Mouse (Mus musculus) left cerebral cortex, postnatal 25 days (tissue): ENCODE measurements at regions not wholly inside any gene's neighbourhood (a gene's known extent, or its start where the extent isn't known, plus 50 kb on each side); places are given as distances from the start of the nearest gene placed in this dataset.

Source experiments
- DNase-seq, 2 experiments: peaks; one replicate each; pipeline ENCODE4 v3.0.0; 2022; ENCODE audit warnings: low spot score in 2 of 2, mixed read lengths in 1 of 2
- intact Hi-C: fragments of 180-260 bp; cut with DNase I; formaldehyde crosslinking; loops from one replicate; pipeline ENCODE4 v1.15.1; 2025

DNA sequence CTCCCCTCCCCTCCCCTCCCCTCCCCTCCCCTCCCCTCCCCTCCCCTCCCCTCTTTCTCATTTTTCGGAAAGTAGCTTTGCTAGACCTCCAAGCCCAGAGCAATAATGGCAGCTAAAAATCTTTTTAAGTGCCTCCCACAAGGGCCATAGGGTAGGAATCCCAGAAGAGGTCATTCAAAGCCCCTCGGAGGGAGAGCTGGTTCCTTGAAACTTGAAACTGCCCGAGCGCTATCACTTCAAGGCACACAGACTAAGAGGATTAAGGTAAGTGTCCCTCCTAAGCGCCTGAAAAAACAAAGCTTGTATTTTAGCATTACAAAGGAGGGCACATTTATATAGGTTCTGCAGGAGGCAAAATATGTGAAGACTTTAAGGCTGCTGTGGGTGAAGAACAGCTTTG lies 141.2 kb upstream of the Irx5 start:
- intact Hi-C loops, result no loop called here
- DNase-seq, result no peak

DNA sequence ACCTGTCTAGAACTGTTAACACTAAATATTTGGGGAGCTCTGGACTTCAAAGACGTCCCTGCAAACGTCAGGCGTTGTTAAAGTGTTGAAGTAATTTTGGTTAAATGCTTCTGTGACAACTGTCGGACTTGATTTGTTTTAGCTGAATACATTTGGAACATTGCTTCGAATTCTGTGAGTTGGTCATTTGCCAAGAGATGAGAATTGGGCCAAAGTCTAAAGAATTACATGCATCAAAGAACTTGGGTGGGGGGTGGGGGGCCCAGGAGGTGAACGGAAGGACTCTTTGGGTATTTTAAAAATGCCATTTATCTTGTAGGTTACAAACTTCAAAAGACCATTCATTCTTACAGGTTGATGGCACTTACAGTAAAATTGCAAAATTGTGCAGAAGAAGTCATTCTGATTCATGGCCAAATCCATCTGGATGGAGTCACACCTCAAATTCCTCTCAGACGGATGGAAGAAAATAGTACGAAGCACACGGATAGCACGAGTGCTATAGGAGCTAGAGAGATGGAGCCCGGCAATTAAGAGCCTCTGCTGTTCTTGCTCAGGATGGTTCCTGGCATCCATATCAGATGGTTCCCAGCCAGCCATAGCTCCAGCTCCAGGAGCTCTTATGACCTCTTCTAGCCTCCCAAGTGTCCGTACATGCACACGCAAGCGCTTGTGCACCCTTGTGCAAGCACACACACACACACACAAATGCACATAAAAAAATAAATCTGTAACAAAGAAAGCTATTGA lies 144.5 kb upstream of the Irx5 start:
- intact Hi-C loops, result no loop called here
- no peak for DNase-seq

DNA sequence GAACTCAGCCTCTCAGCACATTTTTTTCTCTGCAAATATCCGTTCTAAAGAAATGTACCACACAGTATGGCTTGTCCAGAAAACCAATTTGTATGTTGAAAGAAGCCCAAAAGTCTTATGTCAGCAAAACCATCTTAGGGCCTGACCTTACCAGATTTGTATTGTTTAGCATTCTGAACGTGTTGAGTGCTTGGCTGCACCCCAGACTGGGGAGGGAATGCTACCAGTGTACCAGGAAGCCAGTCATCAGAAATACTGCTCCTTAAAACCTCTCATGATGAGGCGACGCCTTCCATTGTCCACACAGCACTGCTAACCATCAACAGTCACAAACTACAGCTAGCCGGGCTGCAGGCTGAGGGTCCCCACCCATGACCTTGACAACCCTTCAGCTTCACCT lies 148.3 kb upstream of the Irx5 start:
- intact Hi-C loops, result loop anchor here (5.0 kb wide), 1 partner anchor 677 kb away; no protein-coding TSS in a partner anchor
- no peak for DNase-seq

DNA sequence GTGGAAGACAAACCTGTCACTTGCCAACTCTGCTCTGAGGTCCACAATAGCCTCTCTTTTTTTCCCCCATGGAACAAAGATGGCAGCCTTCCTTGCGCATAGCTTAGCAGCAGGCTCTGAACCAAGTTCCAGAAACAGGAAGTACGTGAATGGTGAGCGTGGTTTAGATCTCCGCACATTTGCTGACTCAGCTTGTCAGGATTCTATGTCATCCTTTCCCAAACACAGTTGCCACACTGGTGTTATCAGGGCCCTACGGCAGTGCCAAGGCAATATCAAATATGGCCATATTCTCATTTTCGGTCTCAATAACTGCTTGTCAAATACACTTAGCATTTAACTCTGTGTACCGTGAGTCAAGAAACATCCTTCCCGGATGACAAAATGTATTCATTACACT lies 161.8 kb upstream of the Irx5 start:
- no peak for DNase-seq
- intact Hi-C loops, result no loop called here

DNA sequence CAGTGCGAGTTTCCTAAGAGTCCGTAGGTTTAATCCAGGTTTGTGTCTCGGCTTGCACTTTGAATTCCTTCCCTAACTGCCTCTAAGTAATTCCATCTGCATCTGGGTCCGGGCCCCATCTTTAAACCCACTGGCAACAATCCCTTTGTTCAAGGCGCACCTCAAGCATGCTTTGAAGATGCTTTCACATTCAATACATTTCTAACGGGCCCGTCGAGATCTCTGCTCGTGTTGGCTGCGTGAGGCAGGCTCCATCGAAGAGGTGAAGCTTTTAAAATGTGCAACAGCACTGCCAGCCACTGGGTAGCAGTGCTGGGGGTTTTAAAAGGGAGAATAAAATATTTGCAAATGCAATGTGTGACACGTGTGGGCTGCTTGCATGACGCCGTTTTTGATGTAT lies 163.4 kb upstream of the Irx5 start:
- DNase-seq, result no peak
- intact Hi-C loops, result no loop called here

DNA sequence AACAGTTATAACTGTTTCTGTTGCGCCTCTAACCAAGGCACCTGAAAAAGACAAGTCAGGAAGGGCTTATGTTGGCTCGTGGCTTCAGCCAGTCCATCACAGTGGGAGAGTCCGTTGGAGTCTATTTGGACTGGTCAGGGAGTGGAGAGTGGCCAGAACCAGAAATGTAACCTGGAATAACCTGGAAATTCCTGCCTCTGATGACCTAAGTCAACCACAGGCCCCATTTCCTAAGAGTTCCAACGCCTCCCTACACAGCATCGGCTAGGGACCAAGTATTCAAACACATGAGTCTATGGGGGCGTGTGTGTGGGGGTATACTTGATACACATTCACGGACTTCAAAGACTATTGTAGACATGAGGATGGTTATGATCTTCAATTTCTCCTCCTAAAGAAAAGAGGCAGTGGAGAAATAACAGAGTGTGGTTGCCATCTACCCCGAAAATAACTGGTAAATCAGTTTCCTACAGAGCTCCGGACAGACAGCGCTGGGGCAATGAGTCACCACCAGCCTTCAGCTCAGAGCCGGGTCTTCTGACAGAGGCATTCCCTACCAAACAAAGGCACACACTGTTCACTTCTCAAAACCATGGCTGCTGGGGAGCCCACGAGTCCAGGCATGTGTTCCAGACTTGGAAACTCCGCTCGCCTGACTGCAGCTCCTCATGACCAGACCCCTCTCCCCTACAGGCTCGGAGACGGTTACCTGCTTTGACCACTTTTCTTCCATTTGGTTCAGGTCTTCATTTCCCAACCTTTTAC lies 167.0 kb upstream of the Irx5 start:
- peak in 1 of 2 experiments; percentile 4 for DNase-seq
- intact Hi-C loops, result no loop called here

DNA sequence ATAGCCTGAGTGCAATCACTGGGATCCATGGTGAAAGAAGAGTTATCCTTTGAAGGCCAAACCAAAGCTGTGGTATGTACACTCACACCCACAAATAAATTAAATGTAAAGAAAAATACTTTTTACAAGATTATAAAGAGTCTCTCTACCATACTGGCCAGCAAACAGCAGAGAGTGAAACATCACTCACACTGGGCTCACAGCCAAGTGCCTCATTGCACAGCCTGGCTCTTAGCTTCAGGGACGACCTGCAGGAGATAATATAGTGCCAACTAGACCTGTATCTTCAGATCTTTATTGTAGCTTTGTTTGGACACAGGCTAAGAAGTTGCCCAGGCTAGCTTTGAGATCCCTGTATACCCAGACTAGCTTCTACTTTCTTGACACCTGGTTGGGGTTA lies 174.1 kb upstream of the Irx5 start:
- intact Hi-C loops, result no loop called here
- DNase-seq, result no peak

DNA sequence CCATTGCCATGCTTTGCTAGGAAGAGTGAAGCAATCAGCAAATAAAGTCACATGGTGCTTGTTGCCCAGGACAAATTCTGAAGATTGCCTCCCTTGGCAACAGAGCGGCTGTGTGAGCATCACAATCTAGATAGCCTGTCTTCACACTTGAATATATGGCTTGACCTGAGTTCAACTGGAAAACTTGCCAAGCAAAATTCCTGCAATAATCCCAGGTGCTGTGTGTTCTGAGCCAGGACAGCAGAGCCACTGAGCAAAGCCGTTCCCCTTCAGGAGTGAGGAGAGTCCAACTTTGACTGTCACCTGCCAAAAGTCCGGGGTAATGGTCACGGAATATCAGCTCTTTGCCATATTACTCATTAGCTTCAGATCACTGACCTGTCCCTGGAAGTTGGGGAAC lies 176.8 kb upstream of the Irx5 start:
- intact Hi-C loops, result no loop called here

DNA sequence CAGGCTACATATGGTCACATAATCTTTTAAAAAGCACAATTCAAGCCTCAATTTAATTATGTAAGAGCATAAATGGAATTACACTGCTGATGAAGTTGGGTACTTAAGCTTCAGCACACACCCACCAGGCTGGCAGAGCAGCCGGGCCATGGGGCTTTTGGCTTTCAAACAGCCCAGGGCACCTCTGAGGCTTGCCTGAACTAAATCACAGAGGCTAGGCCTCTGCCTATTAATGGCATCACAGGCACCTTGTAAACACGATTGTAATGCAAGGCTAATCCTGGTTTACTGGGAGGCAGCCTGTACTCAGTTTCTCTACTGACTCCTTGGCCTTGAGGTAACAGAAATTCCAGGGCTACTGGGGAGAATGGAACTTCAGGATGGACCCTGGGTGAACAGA lies 178.1 kb upstream of the Irx5 start:
- DNase-seq, result no peak
- intact Hi-C loops, result no loop called here

More for the DNA sequence above, 176.8 kb upstream of the Irx5 start:
- no peak for DNase-seq

DNA sequence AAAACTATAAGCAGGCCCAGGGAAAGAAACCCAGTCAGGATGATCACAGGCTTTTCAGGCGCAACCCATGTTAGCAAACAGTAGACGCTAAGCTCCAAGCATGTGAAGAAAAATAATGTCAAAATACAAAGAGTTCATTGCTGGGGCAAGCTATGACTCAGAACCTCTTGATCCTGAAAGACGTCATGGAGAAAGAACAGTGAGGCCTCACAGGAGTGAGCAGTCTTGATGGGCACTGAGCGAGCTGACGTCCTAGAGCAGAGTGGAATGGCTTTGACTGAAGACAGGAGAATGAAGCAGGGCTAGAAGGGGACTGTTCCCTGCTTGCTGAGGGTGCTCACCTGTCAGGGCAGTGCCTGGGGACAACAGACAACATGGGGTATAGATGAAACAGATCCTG lies 181.3 kb upstream of the Irx5 start:
- DNase-seq, result no peak
- intact Hi-C loops, result no loop called here

DNA sequence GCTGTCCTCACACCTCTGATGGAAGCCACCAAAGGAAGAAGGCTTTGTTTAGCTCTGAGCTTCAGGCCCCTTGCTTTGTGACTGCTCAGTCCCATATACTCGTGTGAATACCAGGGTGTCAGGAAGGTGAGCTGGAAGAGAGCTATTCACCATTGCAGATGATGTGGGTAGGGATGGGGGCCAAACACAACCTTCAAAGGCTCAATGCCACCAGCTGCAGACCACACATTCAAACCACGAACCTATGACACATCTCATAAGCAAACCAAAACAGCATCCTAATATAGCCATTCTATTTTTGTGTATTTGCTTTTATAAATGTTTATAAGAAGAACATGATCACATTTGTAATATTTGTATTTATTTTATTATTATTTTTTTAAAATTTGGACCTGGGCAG lies 183.3 kb upstream of the Irx5 start:
- intact Hi-C loops, result no loop called here
- no peak for DNase-seq

DNA sequence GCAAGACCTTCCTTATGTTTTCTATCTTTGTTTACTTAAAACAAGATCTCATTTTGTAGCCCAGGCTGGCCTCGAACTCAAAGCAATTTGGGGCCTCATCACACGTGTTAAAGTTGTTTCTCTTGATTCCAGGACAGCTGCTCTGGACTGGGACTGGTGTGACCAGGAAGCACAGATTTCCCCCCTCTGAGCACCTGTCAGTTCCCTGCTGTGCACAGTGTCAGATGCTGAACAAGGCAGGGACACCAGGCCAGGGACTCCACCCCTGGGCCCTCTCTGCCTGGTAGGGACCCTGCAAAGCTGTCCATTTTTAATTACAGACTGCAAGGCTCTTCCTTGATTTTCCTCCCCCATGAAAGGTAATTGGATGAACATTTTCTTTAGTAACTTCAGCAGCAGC lies 185.8 kb upstream of the Irx5 start:
- intact Hi-C loops, result no loop called here
- no peak for DNase-seq

DNA sequence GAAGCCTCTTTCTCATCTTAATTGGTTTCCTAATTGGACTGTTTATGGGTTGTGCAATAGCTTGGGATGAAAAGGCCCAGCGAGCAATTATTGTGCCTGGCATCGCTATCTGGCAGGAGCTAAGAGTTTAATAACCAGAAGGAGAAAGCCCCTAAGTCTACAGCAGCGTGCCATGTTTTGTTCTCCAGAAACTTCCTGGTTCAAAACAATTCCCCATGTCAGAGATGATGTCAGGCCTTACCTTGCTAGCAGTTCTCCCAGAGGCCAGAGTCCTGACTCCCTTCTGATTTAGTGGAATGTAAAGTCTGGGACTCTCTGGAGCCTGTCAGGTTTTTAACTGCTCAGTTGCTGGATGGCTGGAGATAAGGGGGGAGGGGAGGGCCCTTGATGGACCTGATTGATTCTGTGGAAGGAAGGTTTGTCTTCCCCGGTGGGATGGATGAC lies 190.1 kb upstream of the Irx5 start:
- DNase-seq, result no peak
- intact Hi-C loops, result no loop called here

DNA sequence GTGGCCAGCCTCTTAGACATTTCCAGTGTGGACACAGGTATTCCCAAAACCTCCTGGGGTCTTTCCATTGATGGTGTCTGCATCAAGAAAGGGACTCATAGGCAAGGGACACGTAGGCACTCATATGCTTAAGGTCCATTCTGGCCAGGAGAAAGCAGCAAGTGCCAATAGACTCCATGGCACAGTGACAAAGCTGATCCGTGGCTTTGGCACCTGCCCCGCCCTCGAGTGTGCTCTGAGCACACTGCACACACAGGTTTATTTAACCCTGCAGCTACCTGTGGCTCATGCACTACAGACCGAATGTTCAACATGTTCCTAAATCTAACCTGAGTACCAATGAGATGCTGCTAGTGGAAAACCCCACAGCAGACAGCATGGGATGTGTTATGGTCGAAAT lies 192.1 kb upstream of the Irx5 start:
- DNase-seq, result no peak
- intact Hi-C loops, result no loop called here

DNA sequence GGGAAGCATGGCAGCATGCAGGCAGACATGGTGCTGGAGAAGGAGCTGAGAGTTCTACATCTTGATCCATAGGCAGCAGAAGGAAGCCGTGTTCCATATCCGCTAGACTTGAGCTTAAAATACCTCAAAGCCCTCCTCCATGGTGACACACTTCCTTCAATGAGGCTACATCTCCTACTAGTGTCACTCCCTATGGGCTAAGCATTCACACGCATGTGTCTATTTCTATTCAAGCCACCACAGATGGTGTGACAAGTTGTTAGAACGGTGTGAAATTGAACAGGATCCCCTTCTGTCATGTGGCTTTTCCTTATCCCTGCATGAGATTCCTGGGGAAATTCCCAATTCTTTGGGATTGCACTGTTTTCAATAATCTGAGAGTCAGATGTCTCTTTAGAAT lies 192.9 kb upstream of the Irx5 start:
- intact Hi-C loops, result no loop called here
- DNase-seq, result peak; percentile 5 to 77

DNA sequence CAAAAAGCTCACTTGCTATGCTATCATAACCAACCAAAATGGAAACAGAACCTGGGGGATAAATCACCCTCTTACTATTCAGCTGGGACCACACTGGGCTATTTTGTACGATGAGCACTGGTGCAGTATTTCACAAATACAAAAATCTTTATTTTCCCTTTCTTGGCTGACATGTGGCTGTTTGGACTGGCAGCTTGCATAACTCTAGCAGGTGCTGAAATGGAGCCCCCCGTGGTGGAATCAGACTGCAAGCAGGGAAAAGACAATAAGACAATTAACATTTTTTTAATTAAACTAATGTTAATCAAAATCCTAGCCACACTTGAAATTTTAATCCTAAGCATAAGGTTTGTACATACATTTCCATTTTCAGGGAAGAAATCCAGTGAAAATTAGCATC lies 196.4 kb upstream of the Irx5 start:
- DNase-seq, result no peak
- intact Hi-C loops, result no loop called here

DNA sequence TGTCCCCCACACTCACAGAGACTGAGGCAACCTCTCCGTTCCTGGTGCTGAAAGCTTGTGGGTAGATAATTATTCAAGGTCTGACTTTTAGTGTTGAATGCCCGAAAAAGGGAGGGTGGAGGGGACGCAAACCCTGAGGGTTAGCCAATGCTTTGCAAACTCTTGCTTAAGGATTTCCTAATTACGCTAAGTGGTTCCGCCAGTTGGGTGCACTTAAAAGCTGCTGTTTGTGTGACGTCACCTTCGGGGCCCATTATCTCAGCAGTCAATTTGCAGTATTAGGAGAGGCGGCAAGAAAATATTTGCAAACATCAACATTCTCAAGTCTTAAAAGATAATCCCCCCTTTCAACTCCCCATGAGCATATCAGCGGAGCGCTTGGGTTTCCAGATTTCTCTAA lies 199.2 kb upstream of the Irx5 start:
- DNase-seq, result no peak
- intact Hi-C loops, result no loop called here

DNA sequence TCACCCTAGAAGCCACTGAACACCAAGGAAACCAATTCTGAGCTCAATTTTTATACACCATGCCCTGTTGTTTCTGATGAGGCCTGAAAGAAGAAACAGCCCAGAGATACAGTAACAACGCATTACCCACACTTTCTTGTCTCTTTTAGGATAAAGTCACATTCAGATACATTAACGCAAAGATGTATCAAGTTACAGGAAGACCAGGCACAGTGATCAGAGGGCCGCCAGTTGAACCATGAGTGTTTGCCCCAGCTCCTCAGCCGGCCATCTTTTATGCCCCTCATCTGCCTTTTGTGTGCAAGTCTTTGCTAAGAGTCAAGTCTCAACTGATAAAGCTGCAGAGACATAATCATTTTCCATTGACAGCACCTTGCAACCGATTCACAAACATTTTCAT lies 204.9 kb upstream of the Irx5 start:
- intact Hi-C loops, result no loop called here
- no peak for DNase-seq

DNA sequence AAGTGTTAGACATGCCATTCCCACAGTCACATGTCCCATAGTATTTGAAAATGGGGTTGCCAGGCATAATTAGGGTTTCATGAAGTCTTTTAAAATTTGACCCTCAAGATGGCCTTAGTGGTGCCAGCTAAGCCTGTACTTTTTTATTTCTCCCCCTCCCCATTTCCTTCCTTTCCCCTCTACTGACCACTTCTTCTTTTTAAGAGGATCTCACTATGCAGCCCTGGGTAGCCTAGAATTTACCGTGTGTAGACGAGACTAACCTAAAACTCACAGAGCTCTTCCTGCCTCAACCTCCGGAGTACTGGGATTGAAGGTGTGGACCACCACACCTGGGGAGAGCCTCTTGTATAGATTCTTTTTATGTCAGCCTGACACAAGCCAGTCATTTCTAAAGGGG lies 209.8 kb upstream of the Irx5 start:
- DNase-seq, result no peak
- intact Hi-C loops, result no loop called here

DNA sequence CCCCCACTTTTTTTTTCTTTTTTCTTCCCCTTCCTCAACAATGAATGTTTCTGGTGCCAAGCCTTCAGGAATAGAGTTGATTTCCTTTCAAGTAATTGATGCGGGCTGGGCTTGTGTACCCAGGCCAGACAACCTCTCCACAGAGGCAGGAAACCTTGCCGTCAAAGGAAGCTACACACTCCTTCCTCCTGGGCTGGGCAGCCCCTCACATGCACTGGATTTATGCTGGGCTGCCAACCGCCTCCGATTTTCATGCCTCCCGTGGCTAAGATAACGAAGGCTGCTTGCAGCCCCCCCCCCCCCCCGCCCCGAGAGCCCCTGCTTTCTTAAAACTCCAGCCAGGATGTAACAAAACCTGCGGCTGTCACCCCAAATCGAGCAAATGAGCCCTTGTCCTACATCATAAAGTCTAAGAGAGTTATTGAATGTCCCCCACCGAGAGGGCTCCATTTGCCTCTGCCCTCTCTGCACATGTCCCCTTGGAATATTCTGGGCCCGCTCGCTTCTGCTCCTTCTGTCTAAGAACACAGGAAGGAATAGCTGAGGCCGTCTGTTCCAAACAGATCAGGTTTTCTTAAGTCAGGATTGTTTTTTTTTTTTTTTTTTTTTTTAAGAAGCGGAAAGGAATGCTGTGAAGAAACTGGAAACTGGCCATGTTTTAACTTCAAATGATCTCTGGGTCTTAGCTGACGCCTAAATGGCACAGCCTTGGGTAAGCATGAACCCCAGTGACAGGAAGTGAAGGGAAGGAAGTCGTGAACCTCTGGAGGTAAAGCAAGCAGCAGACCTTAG lies 220.1 kb upstream of the Irx5 start:
- intact Hi-C loops, result no loop called here
- DNase-seq, result no peak

DNA sequence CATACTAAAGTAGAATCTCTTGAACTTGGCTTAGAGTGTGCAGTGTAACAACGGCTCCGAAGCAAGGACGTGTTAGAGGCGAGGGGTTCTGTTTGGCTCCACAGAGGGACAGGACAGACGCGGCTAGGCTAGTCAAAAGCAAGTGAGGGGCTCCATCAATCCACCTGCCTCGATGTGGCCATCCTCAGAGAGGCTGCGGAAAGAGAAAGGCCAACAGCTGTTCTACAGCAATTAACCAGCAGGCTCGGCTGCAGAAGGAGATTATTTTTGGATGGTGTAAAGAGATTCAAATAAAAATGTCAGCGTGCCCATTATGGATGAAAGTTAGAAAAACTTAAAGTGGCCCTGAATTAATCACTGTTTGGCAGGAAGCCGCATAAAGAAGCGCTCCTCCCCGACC lies 221.0 kb upstream of the Irx5 start:
- intact Hi-C loops, result no loop called here
- peak in 1 of 2 experiments; percentile 14 for DNase-seq
